Mouse (Mus musculus): ENCODE measurements around the gene Nelfb.

- TF ChIP-seq CTCF (IDR thresholded peaks at IDR 0.05; ENCODE audit: low read depth) (no peak), EP300 (IDR thresholded peaks at IDR 0.05; ENCODE audit: low read depth) (no peak)
Observed at GRCm38 (mm10) chr2:25246183-25247072, 35.1 kb upstream of the Nelfb start, which contains the start of gene AL732309.1.
